Mouse (Mus musculus) urinary bladder, postnatal 14 days (tissue): ENCODE results near the gene Sptbn1.

Experiments
- DNase-seq: peaks from one replicate; pipeline ENCODE4 v3.0.0; 2021; ENCODE audit warnings: low spot score

Sptbn1 gene

DNA sequence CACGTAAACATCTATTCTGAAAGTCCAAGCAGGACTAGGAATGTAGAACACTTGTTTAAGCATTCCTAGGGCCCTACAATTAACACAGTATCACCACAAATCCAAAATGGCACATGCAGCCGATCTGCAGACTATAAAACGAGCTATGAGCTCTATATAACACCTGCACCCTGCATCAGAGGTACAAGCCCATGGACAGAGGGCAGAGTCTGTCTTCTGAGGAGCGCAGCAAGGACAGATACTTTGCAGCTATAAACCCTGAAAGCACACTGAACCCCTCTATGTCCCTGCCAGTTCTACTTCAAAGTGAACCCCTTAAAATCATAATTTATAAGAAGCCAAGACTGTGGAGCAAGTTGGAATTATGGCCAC lies 101.4 kb downstream of the Sptbn1 start:
- no peak for DNase-seq

DNA sequence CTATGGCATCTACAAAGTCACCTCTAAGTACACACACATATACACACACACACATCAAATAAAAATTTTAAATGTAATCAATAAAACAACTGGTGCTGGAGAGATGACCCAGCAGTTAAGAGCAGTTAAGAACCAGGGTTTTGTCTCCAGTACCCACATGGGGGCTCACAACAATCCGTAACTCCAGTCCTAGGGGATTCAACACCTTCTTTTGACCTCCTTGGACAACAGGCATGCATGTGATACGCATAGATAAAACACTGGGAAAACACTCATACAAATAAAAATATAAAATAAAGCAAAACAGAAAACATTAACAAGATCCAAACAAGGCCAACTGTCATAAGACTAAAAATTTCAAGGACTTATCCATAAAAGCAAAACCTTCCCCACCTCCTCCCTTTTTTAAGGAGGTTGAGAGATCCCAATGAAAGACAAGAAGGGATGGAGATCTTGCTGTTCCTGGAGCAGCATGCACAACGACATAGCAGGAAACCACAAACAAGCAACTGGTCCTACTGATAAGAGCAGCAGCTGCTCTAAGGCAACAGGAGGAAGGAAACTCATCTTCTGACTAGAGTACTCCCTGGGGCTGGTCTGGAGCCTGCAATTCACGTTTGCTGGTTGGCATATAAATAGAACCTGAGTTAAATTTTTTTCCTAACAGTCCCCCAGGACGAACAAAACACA lies 102.0 kb downstream of the Sptbn1 start:
- no peak for DNase-seq

GRCm38 (mm10) chr11:30164515-30165214 lies 103.3 kb downstream of the Sptbn1 start:
- no peak for DNase-seq

GRCm38 (mm10) chr11:30163870-30164269 lies 104.1 kb downstream of the Sptbn1 start:
- DNase-seq = no peak

- no peak for DNase-seq
Observed at GRCm38 (mm10) chr11:30163081-30163480, 104.9 kb downstream of the Sptbn1 start.

- no peak for DNase-seq
Observed at GRCm38 (mm10) chr11:30161744-30162143, 106.2 kb downstream of the Sptbn1 start.

- DNase-seq = peak; percentile 77
Observed at GRCm38 (mm10) chr11:30161173-30161650, 106.8 kb downstream of the Sptbn1 start.

DNA sequence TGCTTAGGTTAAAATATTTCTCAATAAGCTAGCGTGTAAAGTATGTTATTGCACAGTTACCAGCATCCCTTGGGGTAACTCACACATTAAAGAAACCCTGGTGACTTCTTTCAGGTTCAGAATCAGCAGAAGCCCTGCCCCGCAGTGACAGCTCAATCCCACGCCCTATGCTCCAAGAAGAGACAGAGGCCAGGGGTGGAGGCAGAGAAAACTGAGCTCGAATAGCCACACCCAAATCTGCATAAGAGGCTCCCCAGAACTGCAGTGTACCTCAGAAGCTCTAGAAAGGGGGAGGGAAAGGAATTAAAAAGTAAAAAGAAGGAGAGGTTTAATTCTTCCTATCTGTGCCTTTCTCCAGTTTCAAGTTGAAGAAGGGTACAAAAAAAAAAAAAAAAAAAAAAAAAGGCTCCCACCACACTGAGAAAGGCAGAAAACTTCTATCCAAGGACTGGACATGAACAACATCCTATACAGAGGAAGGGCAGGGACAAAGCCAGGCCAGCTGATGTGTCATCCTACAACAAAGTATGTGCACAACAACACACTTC lies 107.3 kb downstream of the Sptbn1 start:
- no peak for DNase-seq

GRCm38 (mm10) chr11:30159545-30160255 lies 108.3 kb downstream of the Sptbn1 start:
- DNase-seq = no peak

- DNase-seq = no peak
Observed at GRCm38 (mm10) chr11:30158028-30158700, 109.8 kb downstream of the Sptbn1 start.

DNA sequence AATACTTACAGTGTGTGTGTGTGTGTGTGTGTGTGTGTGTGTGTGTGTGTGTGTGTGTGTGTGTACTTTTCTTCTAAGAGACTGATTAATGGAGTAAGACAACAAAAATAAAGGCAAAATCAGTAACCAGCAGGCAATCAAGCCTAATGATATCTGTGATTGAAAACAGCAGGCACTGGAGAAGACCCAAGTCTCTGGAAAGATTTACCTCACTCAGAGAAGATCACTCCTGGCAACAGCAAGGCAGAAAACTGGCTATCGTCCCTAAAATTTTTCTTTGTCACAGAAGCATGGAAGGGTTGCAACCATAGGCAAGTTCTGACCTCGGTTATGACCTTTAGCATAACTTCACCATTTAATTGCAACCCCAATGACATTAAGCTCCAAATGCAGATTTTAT lies 112.1 kb downstream of the Sptbn1 start:
- no peak for DNase-seq

DNA sequence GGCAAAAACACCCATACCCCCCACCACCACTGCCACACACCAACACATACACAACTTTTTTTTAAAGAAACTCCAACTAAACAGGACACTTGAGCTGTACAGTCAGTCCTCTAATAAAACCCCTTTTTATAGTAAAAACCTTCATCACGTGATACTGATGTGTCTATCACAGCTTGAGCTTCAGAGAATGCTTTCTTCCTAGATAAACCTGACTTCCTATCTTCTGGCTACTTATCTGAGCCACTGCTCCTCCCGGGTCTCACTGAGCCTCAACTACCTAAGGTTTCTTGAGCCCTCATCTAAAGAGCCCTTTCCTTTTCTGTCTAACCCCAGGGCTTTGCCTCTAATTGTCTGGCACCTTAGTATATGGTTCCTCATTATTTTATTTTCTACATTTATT lies 113.0 kb downstream of the Sptbn1 start:
- DNase-seq = no peak

GRCm38 (mm10) chr11:30148888-30149287 lies 119.1 kb downstream of the Sptbn1 start:
- DNase-seq = no peak

GRCm38 (mm10) chr11:30148378-30148777 lies 119.6 kb downstream of the Sptbn1 start:
- DNase-seq = no peak

GRCm38 (mm10) chr11:30147882-30148281 lies 120.1 kb downstream of the Sptbn1 start:
- DNase-seq = no peak

- DNase-seq = peak; percentile 65
Observed at GRCm38 (mm10) chr11:30143090-30143489, 124.9 kb downstream of the Sptbn1 start.

DNA sequence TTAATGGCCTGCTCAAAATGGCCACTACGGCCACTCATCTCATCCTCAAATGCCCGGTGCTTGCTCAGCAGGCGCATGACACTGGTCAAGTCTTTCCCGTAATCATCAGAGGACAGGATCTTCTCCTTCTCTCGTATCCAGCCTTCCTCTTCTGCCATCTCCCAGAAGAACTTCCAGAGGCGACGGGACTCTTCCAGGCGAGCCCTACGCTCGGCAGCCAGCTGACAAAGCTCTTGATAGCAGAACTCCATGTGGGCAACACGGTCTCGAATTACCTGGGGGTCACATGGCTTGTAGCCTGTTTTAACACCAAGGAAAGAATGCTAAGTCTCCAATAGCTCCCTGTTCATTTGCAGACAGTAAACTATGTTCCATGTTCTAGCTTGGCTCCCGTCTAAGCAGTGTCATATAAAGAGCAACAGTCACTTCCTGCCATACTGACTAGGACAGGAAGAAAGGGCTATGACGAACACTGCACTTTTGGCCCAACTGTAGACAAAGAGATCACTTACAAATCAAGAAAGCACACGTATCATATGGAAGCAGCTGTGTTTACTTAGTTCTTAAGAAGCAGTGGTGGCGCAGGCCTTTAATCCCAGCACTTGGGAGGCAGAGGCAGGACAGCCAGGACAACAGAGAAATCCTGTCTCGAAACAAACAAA lies 128.7 kb downstream of the Sptbn1 start:
- DNase-seq = no peak

- DNase-seq = no peak
Observed at GRCm38 (mm10) chr11:30137081-30137480, 130.9 kb downstream of the Sptbn1 start.

GRCm38 (mm10) chr11:30134058-30134457 lies 133.9 kb downstream of the Sptbn1 start:
- DNase-seq = no peak

DNA sequence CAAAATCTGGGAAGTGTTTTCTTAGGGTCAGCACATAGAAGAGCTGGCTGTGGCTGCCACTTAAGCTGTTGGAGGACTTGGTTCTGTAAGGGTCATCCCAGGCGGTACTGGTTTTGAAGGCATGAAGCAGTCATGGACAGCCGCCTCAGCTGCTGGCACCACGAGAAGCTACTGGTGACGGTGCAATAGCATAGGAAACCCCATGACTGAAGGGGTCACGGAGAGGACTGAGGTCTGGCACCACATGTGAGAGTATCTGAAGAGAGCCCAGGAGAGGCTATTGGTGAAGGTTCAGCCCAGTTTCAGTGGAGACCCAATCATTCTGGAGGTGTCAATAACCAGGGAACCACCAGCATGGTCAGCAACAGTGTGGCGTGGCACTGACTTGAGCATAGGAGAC lies 135.4 kb downstream of the Sptbn1 start:
- DNase-seq = no peak

GRCm38 (mm10) chr11:30131640-30132039 lies 136.3 kb downstream of the Sptbn1 start:
- no peak for DNase-seq

DNA sequence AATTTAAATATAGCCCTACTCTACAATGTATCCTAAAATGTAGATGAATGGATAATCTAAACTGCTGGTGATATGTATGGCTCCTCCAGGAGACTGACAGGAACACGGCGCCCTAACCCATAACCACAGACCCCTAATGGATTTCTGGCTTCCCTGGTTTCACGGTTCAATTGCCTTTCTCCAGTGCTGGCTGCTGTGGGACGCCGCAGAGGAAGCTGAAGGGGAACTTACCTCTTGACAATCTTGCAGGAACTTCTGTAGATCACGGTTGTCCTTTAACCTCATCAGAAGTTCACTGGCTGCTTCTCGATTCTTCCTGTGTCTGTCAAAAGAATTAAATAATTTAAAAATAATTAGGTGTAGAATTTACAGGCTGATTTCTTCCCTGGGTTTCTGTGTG lies 138.6 kb downstream of the Sptbn1 start:
- DNase-seq = no peak
